Mouse (Mus musculus): ENCODE results near the gene Mtfr1l.

Gene Mtfr1l

DNA sequence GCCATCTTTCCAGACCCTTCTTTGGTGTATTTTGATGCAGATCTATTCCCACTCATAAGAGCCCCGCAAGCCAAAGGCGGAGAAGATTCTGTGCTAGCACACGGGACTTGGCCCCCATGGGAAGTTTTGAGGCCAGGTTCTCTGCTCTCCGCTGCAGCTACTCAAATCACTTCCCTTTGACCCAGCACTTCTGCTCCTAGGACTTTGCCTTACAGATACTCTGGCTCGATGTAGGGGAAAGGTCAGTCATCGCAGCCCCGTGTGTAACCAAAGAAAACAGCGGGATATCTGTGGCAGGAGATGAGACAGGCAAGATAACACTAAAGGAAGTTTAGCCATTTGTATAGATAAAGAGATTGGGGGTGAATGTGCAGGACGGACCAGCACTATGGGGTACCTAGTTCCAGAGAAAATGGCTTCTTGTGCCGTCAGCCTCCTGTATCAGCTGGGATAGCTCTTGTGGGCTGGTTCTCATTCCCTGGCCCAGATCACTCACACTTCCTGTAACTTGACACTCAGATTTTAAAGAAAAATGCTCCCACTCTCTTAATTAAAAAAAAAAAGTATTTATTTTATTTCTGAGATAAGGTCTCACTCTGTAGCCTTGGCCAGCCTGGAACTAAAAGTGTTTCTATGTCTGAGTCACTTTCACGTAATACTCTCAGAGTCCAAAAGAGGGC is 45.1 kb downstream of the Mtfr1l start:
- DNase-seq (ENCODE audit: low read depth) = no peak

DNA sequence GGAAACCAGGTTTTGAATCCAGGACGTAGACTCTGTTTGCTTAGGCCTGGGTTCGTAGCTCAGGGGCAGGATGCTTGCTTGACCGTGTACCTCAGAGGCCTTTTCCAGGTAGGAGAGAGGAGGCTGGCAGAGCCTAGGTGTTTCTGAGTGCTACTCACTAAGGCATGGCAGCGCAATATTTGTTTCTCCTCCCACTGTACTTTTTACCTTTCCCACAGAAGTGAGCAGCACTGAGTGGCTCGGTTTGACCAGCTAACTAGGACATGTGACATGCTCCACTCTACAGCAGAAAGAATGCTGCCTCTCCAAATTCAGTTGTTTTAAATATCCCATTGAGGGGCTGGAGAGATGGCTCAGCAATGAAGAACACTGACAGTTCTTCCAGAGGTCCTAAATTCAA is 47.0 kb downstream of the Mtfr1l start:
- DNase-seq (ENCODE audit: low read depth) = no peak

DNA sequence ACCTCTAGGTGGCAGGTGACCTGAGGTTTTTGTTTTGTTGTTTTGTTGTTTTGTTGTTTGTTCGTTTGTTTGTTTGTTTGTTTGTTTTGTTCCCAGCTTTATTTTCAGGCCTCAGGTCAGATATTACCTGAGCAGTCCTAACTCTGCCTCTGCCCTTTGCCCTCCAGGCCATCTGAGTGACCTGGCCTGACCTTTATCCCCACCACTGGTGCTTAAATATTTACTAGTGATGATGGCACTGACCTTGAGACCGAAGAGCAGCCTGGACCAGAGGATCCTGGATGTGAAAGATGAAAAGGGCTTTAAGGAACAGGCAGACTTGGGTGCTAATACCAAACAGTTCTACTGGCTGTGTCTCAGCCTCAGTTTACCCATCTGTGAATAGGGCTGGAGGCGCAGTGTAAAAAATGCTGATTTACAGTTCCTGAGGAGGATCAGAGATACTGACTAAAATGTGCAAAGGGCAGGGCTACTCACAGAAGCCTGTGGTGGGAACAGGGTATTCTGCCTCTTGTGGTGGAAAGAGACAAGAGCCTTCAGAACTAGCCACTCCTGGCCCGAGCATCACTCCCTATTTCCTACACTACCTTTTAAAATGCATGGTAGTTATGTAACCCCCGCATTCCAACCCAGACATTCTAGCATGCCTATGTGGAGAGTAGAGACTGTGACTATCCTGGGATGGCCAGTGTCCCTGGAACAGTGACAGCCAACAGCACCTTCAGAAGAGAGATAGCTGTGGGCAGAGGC is 49.9 kb downstream of the Mtfr1l start:
- DNase-seq (ENCODE audit: low read depth) = no peak

DNA sequence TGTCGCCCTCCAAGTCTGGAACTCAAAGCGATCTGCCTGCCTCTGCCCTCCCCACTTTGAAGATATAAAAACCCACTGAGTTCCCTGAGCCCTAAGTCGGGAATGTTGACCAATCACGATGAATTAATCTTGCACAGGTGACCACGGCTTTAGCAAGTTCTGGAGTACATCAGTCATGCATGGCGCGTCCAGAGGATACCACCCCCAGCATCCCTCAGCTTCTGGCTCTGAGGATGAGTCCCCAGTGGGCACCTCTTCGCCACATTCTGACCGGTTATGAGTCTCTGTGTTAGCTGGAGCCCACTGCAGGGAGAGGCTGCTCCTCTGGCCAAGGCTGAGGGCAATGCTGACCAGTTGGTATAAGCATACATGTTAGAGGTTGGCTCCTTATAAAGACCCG is 51.0 kb downstream of the Mtfr1l start:
- no peak for DNase-seq (ENCODE audit: low read depth)

DNA sequence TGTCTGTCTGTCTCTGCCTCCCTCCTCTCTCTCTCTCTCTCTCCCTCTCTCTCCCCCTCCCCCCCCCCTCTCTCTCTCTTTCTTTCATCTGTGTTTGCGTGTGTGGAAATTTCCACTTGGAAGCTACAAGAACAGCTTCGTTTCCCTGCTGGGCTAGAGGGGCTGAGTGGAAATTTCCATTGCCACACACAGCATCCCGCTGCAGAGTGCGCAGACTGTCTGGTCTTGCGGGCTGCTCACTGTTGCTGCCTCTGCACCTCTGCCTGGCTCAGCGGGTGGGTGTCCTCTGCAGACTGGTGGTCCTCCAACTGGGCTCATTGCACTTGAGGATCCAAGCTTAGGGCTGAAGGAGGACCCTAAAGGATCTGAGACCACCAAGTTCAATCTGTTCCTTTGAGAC is 51.5 kb downstream of the Mtfr1l start:
- DNase-seq (ENCODE audit: low read depth) = no peak

DNA sequence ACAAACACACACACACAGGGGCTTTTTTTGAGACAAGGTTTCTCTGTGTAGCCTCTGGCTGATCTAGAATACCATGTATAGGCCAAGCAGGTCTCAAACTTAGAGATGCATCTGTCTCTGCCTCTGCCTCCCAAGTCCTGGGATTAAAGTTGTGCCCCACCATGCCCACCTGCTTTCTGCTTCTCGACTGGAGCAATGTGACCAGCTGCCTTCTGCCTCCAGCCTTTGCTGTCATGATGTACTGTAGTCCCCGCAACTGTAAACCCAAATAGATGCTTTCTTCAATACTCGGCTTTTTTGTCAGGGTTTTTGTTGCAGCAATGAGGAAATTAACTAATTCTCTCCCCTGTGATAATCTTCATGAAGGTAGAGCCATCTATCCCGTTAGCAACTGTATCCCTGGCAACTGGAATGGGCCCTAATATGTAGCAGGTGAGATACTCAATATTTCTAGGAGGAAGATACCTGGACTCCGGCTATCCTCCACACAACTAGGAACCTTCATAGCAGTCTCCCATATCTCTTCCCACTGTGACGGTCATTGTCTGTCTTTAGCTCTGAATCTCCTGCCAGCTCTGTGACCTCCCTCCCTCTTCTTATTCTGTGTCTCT is 52.0 kb downstream of the Mtfr1l start:
- no peak for DNase-seq (ENCODE audit: low read depth)

DNA sequence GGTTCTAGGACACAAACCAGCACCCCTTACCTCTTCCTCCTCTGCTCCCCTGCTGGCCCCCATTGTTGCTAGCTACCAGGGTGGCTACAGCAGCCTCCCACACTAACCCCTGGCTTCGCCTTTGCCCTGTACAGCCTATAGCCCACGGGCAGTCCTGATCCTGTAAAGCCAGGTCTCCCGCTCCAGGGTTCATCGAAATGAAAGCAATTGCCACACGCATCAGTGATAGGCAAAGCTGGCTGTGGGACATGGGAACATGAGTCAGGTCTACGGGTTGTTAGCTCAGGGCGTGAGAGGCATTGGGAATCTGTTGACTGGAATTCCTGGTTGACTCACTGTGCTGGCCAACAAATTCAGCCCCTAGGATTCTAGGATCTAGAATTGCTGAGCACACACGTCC is 52.7 kb downstream of the Mtfr1l start:
- no peak for DNase-seq (ENCODE audit: low read depth)

DNA sequence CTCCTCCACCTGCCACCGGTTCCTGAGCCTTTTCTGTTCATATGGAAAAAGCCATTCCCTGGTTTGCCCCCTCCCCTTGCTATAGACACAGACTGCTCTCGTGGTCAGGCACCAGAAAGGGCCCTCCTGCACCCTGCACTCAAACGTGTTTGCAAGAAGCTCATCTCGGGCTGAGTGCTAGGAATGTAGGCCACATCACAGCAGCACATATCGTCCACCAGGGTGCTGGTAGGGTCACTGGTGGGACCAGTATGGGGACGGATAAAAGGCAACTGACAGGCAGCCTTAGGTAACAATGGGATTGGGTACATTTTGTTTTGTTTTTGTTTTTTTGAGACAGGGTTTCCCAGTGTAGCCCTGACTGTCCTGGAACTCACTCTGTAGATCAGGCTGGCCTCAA is 53.9 kb downstream of the Mtfr1l start:
- DNase-seq (ENCODE audit: low read depth) = no peak

DNA sequence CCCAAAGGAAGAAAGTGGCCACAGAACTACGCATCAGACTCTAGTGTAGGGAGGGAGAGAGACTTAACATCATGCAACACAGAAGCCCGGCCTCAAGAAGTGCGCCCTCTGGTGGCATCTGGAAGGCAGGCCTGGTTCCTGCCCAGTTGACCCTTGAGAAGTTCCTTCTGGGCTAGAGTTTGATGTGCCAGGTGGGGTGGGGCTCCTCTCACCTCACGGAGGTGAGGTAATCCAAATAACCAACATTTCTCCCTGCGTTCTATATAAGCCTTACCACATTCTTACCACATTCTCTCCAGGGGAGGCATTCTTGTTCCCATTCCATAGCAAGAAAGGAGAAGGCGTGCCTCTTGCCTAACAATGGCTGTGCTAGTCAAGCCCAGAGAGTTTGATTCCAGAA is 54.3 kb downstream of the Mtfr1l start:
- DNase-seq (ENCODE audit: low read depth) = peak; percentile 89

DNA sequence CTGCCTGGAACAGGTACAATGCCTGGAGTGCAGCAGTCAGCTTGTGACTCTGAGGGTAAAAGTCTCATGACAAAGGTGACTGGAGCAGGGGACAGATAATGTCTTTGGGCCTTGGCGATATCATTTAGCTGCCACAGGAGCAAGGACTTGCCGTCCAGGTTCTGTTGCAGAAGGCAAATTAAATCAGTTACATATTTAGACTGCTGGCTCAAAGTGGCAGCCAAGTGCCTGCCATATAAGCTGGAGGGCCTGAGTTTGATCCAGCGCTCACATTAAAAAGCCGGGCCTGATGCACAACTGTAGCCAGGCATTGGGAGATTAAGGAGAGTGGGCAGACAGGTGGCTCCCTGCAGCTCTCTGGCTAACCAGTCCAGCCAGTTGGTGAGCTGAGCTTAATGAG is 55.3 kb downstream of the Mtfr1l start:
- no peak for DNase-seq (ENCODE audit: low read depth)

DNA sequence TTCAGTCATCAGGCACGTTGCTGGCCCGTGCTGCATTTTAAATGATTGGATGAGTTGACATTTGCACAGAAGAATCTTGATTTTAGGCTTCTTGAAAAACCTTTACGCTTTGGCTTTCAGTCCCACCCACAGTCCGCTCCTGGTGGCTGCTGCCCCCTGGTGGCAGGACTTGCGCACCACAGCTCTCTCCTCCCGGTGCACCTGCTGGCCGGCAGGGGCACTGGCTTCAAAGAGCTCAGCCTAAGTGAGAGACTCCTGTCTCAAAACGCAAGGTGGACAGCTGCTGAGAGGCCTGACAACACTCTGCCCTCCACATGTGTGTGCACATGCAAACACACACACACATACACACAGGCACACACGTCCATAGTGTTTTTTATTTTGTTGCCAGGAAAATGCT is 57.2 kb downstream of the Mtfr1l start:
- peak; percentile 94 for DNase-seq (ENCODE audit: low read depth)

DNA sequence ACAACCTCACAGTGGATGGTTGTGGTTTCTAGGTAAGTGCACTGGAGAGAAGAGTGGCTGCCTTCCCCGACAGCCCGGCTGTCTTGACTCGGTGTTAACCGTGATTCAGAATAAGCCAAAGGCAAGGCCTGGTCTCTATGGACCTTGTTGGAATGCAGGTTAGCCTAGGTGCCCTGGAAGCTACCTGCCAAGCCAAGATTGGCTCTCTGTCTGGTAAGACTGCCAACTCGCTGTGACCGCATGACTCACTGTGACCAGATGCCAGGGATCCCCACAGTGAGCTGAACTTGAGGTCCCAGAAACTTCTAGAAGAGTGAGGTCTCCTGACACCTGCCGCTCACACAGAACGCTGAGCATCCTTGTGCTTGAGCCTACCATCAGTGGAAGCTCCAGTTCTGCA is 58.3 kb downstream of the Mtfr1l start:
- no peak for DNase-seq (ENCODE audit: low read depth)
